Comparison of ENCODE assay signal across 4 mouse cellular contexts in the genomic region with DNA sequence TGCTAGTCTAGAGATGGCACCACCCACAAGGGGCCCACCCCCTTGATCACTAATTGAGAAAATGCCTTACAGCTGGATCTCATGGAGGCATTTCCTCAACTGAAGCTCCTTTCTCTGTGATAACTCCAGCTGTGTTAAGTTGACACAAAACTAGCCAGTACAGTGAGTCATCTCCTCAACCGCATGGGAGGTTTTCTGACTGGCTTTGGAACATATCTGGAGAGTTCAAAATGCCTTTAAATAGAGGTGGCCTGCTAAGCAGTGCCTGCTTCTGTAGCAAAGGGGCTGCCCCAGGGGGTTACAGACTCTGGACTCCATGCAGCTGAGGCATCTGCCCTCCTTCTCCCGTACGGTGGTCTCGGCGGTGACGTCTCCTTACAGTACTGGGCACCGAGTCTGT.
DNase-seq lines count a peak whose midpoint lies in the region; TF ChIP-seq lines count a peak whose summit lies in the region.
"Not testable (repeated sequence)": the region's sequence is repeated elsewhere in the genome, so short reads cannot be mapped to it uniquely, and the experiment has no call there.

No protein-coding gene starts in this region.

- not testable (repeated sequence) for H3K4me2 ChIP-seq in CH12.LX (ENCODE audit: insufficient read depth, low read depth, poor library complexity, severe bottlenecking)

- TF ChIP-seq POLR2A in CH12.LX (IDR thresholded peaks at IDR 0.05; ENCODE audit: low read depth, low read length), result not testable (repeated sequence)

- not testable (repeated sequence) for H3K9me3 ChIP-seq in CH12.LX (replicated peaks; ENCODE audit: low read length); embryonic facial prominence, embryonic 10.5 days; limb, embryonic 10.5 days (replicated peaks)

- H3K4me3 ChIP-seq in CH12.LX (replicated peaks in 1 of 3; ENCODE audit: low read depth in 2 of 3, low read length in 2 of 3, poor library complexity in 1 of 3); embryonic facial prominence, embryonic 10.5 days; limb, embryonic 10.5 days: not testable (repeated sequence)

- TF ChIP-seq RAD21 in CH12.LX (IDR thresholded peaks at IDR 0.05; ENCODE audit: low read depth, low read length), result not testable (repeated sequence)

- DNase-seq in 3T3-L1 (ENCODE audit: low read depth, low spot score), result peak; percentile 22
- peak; percentile 59 for DNase-seq in CH12.LX (ENCODE audit: extremely low read depth)
- not testable (repeated sequence) for DNase-seq in embryonic facial prominence, embryonic 10.5 days (ENCODE audit: low spot score); limb, embryonic 10.5 days (ENCODE audit: low spot score)

- peaks cover 5 to 23% of the 10 kb centered on the region in 2 experiments for H3K4me1 ChIP-seq in CH12.LX (ENCODE audit: control insufficient read depth in 1 of 2, insufficient read depth in 2 of 2)
- peaks cover 46% of the 10 kb centered on the region for H3K4me1 ChIP-seq in embryonic facial prominence, embryonic 10.5 days
- peaks cover 69% of the 10 kb centered on the region for H3K4me1 ChIP-seq in limb, embryonic 10.5 days

- not testable (repeated sequence) for H3K9ac ChIP-seq in CH12.LX (ENCODE audit: insufficient read depth, low read depth)

- 68% methylated on average over 7 of the region's 7 CpGs for WGBS in embryonic facial prominence, embryonic 10.5 days
- 75% methylated on average over 7 of the region's 7 CpGs for WGBS in limb, embryonic 10.5 days

- H3K27ac ChIP-seq in CH12.LX (ENCODE audit: insufficient read depth, low read depth), result not testable (repeated sequence)
- peak overlapping the region; percentile 35; the same call in 1 of the 2 replicates for H3K27ac ChIP-seq in embryonic facial prominence, embryonic 10.5 days (replicated peaks)
- H3K27ac ChIP-seq in limb, embryonic 10.5 days, result 0 out of 2 replicates have a peak overlapping the region, but pooled peaks have one; percentile 4

- peak; percentile 50 for TF ChIP-seq EP300 in CH12.LX (IDR thresholded peaks at IDR 0.05; ENCODE audit: low read length)

- H3K27me3 ChIP-seq in CH12.LX (replicated peaks), result not testable (repeated sequence)
- peaks cover 14% of the 10 kb centered on the region for H3K27me3 ChIP-seq in embryonic facial prominence, embryonic 10.5 days (replicated peaks; ENCODE audit: low read depth, poor library complexity, severe bottlenecking)
- peaks cover 21% of the 10 kb centered on the region for H3K27me3 ChIP-seq in limb, embryonic 10.5 days (ENCODE audit: low read depth, poor library complexity, severe bottlenecking)

- not testable (repeated sequence) for H3K79me2 ChIP-seq in CH12.LX (replicated peaks; ENCODE audit: control insufficient read depth, extremely low read depth, insufficient read depth, poor library complexity, severe bottlenecking)

- TF ChIP-seq CTCF in CH12.LX (conservative IDR thresholded peaks at IDR 0.05 in 1 of 2, IDR thresholded peaks at IDR 0.05 in 1 of 2; ENCODE audit: low read depth in 2 of 2, low read length in 2 of 2), result not testable (repeated sequence)

- H3K36me3 ChIP-seq in CH12.LX (replicated peaks in 1 of 2; ENCODE audit: control insufficient read depth in 1 of 2, insufficient read depth in 1 of 2, low read length in 1 of 2); embryonic facial prominence, embryonic 10.5 days (replicated peaks); limb, embryonic 10.5 days: not testable (repeated sequence)

- dilution Hi-C loops in CH12.LX (cut with MboI; ENCODE audit: extremely low pct_ligation_motif_present, extremely low pct_unique_long_range_greater_than_20kb, low sequenced_read_pairs), result not testable (repeated sequence)

- in situ Hi-C loops in CH12.LX (cut with MboI; ENCODE audit: low pct_ligation_motif_present, low pct_unique_long_range_greater_than_20kb, low sequenced_read_pairs), result not testable (repeated sequence)

TF ChIP-seq in CH12.LX, 34 proteins besides CTCF, POLR2A, EP300 and RAD21:
- 0 out of 2 replicates have a peak, but pooled peaks have one; percentile 2 for TF ChIP-seq JUN (IDR thresholded peaks at IDR 0.05; ENCODE audit: insufficient read depth, low read depth, low read length)
- peak; percentile 7; the same call in 1 of the 2 replicates for TF ChIP-seq IRF4 (IDR thresholded peaks at IDR 0.05; ENCODE audit: low read depth, low read length)
- TF ChIP-seq ETS1 (conservative IDR thresholded peaks at IDR 0.05; ENCODE audit: low read depth, low read length), result peak; percentile 58
- TF ChIP-seq TCF12 (IDR thresholded peaks at IDR 0.05; ENCODE audit: low read depth, low read length), result peak; percentile 23; the same call in 1 of the 2 replicates
